Mouse (Mus musculus): ENCODE data around the gene Id1. TPM values are rescaled to one million over a fixed set of nuclear protein-coding genes. Genes with fewer than 3 reads are reported as not detected.

Gene Id1
- total RNA-seq, 4 experiments from 2014 or later, result 19.1 to 30.8 (median 22.9) TPM

DNA sequence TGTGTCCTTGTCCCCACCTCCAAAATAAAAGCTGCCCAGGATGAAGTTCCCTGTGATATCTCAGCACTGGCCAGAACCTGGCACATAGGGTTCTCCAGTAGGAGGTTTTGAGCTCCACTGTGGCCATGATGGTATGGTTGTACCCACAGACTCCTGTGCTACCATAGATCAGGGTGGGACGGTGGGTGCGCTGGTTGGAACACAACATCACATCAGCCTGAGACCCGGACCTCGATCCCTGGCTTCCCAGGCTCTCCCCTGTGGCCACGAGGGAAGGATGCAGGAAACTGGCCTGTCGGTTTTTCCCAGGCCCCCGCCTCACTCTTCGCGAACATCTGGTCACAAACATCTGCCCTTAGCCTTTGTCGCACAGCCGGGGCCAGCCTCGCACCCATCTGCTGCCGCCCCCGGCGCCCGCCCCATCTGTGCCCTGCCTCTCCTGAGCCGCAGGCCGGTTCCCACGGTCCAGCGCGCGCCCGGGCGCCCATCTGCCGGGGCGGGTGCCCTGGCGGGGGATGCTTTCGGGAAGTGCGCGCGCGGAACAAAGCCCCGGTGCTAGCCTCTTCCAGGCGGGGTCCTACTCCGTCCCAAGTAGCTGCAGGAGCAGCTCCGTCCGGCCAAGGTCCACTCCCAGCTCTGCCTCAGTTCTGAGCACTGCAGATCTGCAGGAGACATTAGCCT lies 12.3 kb upstream of the Id1 start:
- no peak for DNase-seq (ENCODE audit: low spot score in 2 of 2)

DNA sequence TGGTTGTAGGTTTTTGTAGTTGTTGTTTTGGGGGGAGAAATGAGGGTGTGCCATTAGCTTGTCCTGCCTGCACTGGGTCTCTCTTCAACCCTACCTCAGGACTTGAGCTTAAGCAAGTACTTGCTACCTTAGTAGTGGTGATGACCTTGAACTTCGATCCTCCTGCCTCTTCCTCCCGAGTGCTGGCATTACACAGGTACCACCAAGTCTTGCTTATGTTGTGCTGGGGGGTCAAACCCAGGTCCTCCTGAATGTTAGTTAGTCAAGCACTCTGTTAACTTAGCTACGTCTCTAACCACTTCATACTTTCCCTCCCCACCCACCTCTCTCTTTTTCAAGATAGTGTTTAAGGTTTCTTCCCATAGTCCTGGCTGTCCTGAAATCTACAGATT lies 11.7 kb upstream of the Id1 start:
- DNase-seq (ENCODE audit: low spot score in 2 of 2), result no peak

DNA sequence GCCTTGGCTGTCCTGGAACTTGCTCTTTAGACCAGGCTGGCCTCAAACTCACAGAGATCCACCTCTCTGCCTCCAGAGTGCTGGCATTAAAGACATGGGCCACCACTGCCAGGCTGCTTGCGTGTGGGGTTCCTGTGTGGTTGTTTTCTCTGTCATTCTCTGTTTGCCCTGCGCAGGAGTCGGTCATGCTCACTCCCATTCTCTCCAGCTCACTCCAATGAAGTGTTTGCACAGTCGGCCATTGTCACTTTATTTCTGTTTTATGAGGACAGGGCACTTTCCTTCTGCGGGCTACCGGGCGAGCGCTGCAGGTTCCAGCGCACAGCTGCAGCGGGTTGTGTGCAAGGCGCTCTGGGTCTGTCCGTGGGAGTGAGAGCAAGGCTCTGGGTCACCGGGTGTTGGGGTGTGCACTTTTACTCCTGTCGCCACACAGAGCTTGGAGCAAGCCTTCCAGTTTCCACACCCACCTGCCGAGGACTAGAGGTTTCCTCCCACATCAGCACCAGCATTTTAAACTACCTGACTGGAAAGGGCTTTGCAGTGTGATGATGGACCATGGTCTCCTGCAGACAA lies 10.8 kb upstream of the Id1 start:
- DNase-seq (ENCODE audit: low spot score in 2 of 2), result no peak

DNA sequence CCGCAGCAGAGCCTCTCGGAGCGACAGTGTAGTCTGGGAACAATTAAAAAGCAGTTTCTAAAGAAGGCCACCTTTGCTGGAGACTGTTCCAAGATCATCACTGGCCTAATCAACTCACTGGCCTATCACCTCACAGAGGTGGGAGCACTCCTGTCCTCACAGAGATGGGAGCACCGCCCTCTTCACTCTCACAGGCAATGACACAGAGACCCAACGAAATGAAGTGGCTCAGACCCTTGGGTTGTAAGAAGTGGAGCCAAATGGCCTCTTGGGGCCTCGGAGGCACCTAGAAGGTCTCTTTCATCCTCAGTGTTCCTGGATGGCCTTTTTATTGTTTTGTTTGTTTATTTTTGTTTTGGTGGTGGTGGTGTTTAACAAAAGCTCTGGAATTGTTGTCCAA lies 9.8 kb upstream of the Id1 start:
- DNase-seq (ENCODE audit: low spot score in 2 of 2), result no peak

DNA sequence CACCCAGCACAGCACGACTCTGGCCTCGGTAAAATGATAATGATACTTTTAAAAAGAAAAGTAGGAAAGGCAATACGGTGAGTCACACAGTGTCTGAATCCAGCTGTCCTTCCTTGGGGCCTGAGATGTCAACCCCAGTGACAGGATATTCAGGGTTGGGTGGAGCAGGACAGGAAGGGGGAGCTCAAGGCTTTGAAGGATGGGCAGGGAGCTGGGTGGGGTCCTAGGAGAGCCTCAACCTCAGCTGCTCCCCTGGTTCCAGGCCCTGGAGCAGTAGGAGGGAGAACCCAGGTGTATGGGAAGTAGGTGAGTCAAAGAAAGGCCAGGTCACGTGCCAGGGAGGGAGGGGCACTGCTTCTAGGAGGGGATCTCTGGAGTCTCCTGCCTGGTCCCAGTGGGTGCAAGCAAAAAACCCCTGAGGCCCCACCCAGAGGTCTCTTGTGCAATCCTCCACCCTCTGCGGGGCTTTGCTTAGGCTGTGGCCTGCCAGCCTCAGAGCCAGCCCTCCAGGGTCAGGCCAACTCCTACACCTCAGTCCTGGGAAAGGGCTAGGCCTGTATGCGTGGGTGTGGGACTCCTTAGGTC lies 9.2 kb upstream of the Id1 start:
- no peak for DNase-seq (ENCODE audit: low spot score in 2 of 2)

DNA sequence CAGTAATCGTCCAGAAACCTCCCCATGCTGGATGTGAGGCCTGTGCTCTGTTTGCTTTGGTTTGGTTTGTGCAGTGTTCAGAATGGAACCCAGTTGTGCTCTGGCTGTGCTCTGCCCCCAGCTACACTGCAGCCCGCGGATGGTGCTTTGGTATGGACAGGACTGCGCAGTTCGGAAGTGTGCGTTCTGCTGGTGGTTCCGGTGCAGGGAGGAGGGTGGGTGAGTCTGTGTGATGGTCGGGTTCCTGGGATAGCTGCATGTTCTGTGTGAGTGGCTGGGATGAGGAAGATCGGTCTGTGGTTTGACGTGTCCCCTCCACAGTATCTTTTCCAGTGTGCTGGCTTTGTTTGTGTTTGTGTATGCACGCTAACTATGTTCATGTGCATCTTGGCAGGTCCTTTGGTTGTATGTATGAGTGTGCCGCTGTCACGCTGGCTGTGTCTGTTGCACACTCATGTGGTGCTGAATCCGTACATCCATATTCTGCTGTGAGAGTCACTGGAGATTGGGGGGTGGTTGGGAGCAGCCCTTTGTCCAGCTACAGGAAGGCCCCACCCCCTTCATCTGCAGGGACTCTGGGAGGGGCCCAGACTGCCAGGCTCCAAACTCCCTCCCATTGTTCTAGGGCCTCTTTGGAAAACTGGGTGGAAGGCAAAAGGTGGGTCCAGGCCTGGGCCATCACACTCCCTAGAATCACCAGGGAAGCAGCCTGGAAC lies 8.1 kb upstream of the Id1 start:
- DNase-seq (ENCODE audit: low spot score in 2 of 2), result no peak

DNA sequence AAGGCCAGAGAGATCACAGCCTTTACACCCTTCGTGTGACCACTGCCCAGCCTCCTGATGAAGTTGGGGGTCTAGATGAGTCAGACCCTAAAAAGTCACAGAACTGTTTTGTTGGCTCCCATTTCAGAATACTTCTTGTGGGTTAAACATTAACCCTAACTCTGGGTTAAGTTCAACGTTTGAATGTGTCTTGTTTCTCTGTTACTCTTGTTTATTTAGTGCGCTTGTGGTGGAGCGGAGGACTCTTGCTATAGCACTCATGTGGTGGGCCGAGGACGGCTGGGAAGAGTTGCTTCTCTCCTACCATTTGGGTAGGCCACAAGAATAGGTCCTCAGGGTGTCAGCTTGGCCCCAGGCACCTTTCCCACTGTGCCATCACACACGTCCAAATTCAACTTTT lies 7.5 kb upstream of the Id1 start:
- no peak for DNase-seq (ENCODE audit: low spot score in 2 of 2)

DNA sequence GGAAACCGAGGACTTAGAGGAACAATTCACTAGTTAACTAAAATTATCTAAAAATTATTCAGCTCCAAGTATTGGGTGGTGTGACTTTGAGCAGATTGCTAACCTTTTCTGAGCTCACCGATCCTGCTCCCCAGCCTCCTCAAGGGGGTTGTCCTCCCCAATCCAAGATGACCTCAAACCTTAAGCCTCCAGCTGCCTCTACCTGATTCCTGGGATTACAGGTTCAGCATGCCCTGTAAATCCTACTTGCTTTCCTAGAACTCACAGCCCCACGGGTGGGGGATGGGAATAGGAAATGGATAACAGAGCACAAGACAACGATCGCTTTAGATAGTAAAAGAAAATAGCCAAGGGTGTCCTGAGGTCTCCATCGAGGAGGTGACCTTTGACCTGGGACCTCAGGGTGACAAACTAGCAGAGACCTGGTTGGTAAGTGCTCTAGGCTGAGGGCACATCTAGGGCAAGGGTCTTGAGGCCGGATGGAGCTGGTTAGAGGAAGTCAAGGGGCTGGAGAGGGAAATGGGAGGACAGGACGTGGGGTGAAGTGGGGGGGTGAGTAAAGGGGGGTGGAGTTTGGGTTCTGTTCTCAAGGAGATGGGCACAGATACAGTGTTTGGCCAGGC lies 6.9 kb upstream of the Id1 start:
- no peak for DNase-seq (ENCODE audit: low spot score in 2 of 2)

DNA sequence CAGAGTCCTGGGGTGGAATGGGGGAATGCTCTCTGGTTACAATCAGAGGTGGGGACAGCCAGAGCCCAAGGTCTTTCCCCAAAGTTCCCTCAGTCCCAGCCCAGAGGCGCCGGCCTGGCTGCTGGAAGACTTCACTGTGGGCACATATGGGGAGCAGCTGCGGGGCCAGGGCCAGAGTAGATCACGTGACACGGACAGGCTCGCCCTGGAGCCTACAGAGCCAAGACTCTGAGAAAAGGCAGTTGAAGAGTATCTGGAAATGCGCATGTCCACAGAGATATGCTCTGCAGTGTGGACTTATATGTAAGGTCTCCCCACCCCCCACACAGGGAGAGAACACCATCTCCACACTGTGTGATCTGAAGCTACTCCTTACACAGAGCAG lies 6.4 kb upstream of the Id1 start:
- no peak for DNase-seq (ENCODE audit: low spot score in 2 of 2)

DNA sequence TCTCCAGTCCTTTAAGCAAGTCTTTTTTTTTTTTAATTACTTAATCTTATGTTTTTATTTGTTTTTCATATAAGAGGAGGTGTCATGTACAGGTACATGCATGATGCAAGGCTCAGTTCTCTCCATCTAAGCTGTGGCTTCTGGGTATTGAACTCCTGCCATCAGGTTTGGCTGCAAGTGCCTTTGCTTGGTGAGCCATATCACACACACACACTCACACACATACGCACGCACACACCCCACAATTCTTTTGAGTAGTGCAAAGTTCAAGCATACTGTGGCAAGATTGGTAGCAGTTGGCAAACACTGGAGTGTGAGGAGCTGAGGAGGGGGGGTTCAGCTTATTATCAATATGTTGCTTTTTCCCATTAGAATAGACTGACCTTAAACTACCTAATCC lies 2.9 kb upstream of the Id1 start:
- DNase-seq (ENCODE audit: low spot score in 2 of 2), result no peak

DNA sequence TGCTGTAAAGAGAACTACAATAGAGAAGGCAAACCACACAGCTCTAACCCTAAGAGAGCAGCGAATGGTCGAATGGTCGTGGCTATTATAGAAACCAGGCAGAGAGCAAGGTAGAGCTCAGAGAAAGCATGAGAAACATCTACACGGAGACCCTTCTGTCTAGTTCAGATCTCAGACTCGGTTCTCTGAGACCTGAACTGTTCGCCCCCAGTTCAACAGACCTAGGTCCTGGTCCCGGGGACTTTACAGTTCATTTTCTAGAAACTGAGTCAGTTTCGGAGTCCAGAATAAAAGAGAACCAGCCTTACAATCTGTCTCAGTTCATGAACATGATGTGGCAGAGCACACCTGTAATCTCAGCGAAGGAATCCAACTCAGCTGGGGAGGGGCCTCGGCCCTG lies 1.6 kb upstream of the Id1 start:
- no peak for DNase-seq (ENCODE audit: low spot score in 2 of 2)

DNA sequence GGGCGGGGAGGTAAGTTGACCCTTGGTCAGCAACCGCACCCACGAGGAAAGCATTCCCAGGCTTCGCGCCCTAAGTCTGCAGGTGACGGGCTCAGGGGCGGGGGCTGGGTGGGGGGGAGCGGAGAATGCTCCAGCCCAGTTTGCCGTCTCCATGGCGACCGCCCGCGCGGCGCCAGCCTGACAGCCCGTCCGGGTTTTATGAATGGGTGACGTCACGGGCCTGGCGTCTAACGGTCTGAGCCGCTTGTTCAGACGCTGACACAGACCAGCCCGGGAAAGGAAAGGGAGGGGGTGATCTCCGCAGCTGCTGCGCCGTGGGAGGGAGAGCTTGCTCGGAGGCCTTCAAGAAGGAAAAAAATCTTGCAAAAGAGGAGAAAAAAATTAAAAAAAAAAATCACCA lies 1.1 kb upstream of the Id1 start:
- DNase-seq (ENCODE audit: low spot score in 2 of 2), result peak; percentile 72 to 95

DNA sequence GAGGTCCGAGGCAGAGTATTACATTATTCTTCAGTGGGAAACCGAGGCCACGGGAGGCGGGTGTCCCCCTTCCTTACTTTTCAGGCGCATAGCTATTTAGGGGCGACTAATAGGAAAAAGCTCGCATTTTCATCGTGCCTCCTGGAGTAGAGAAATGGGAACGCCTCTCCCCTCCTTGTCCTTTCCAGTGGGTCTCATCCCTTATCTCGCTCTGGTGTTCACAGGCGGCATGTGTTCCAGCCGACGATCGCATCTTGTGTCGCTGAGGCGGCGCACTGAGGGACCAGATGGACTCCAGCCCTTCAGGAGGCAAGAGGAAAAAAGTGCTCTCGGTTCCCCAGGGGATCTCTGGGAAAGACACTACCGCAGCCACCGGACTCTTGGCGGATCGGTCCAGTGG lies 697 bp downstream of the Id1 start:
- DNase-seq (ENCODE audit: low spot score in 2 of 2), result no peak

DNA sequence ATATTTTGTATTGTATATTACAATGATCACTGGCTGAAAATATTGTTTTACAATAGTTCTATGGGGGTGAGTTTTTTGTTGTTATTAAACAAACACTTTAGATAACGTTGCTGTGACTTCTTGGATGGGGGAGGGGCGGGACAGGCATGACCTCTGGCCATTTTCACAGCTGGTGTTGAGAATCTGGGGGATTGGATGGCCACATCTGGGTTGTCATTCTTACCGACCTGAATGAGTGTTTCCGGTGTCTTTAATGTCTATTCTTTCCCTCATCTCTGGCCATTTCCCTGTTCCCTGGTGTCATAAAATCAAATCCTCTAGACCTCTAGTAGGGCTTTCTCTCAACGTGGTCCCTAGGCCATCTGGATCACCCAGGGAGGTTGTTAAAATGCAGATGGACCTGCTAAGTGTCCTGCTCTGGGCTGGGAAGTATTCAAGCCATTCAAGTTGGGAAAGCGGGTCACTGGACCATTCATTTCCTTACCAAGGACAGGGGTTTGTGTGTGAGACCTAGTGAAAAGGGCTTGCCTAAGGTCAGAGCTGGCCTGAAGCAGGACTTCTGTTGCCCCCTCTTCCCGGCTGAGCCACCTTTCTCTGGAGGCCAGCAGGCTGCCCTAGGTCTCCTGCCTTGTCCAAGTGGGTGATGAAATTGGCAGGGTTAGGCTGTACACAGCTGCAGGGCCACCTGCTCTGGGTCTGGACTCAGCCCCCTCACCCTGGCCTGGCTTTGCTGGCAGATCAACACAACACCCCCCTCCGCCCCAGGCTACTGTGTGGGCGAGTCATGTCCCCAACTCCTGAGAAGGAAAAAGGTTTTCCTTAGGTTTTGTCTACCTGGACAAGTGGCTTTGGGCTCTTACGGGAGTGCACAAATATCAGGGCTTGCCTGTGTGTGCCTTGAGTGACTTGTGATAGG lies 1.5 kb downstream of the Id1 start:
- no peak for DNase-seq (ENCODE audit: low spot score in 2 of 2)

DNA sequence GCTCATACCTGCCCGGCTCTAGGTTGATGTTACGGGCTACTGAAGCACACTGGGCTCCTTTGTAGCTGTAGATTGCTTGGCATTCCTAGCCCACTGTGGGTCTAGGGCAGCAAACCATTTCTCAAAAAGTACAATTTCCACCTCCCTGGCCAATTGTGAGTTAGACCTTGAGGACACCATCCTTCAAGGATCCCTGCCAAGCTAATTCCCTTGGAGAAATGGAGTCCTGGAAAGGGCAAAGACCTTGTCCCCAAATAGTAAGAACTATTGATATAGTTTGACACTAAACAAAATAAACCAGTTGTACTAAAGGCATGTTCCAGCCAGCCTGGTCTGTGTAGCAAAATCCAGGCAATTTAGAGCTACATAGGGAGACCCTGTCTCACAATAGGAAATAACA lies 2.3 kb downstream of the Id1 start:
- DNase-seq (ENCODE audit: low spot score in 2 of 2), result no peak

DNA sequence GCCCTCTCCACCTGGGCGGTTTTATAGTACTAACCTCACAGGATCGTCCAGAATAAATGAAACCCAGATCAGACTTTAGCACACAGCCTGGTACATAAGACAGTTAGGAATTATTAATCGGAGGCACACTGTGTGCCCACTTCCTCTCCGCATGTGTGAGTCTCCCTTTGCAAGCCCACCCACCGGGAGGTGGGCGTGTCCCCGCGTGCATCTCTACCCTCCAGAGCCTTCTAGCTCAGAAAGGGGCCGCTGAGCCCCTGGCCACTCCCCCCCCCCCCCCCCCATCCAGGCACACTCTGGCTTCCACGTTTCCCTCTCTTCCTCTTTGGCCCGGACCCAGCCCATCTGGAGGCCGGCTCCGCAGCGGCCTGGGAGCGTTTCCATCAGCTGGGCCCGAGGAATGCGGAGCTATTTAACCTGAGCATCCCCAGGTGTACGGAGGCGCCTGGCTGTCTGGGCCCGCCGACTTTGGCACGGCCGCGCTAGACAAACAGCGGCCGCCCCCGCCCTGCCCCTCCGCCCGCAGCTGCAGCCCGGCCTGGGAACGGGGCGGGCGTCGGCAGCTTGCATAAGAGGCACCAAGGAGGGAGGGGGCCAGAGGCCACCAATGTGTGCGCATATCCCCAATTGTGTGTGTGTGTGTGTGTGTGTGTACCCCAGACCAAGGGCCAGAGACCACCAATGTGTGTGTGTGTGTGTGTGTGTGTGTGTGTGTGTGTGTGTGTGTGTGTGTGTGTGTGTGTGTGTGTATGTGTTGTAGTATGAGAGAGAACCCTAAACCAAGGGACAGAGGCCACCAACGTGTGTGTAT lies 3.2 kb downstream of the Id1 start:
- no peak for DNase-seq (ENCODE audit: low spot score in 2 of 2)

DNA sequence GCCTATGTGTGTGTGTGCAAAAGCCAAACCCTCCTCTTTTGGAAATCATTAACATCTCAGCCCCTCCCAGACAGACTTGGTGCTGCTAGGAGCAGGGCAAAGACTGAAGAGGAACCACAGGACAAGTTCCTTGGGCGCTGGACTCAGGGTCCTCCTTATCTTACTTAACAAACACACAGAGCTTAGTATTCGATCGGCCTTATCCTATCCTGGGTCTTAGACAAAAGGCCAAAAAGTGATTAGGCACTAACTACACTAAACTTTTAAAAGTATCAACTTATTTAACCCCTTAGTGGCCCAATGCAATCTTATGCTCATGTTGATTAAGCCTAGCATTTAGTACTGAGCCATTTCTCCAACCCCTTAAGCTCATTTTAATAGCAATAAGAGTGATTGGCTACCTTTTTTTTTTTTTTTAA lies 3.8 kb downstream of the Id1 start:
- no peak for DNase-seq (ENCODE audit: low spot score in 2 of 2)

DNA sequence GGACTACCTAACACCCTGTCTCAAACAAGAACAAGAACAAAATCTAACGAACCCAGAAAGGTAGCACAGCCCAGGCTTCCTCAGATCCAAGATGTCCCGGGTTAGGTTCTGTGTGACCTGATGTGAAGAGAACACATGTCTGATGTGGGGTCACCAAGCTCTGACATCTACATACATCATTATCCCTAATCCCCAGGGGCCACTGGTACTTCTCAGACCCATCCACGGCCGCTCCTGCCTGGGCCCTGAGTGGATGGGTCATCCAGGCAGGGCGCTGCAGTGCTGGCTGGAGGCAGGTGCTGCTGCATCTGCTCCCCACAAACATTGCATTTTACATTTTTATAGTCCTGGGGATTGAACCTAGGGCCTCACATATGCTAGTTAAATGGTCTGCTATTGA lies 4.4 kb downstream of the Id1 start:
- no peak for DNase-seq (ENCODE audit: low spot score in 2 of 2)

DNA sequence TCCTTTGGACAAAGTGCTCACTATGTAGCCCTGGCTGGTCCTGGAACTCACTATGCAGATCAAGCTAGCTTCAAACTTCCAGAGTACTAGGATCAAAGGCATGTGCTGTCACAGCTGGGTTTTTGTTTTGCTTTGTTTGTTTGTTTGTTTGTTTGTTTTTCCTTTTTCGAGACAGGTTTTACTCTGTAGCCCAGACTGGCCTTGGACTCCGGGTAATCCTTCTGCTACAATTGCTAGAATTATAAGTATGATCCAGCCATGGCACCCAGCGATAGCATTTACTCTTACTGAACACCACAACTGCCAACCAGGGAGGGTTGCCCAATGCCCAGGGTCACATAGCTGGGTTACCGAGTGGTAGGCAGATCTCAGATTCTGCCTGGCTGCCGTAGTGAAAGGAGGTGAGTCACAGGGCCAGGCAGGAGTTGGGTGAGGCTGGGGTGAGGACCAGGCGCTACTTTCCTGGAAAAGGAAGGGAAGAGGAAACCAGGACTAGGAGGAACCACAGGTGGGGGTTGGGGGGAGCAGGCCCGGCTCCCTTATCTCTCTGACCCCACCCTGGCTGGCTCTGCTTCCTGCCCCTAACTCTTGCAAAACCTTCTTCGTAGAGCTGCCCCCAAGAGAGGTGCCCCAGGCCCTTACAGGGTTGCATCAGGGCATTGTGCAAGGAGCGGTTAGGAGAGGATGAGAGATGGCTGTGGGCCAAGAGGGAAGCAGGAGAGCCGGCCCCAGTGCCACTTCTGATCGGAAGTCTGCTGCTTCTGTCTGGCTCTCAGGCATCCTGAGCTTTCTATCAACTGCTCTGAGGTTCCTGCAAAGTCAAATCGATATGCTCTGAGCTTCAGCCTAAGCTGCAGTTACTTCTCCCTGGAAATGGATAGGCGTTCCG lies 5.3 kb downstream of the Id1 start:
- no peak for DNase-seq (ENCODE audit: low spot score in 2 of 2)
